Mouse (Mus musculus) cerebellum, postnatal 10 days (tissue): ENCODE measurements around the gene Acly.
A peak's percentile ranks its signal among the peaks of the same experiment; 100 is the strongest.

Experiments
- DNase-seq, 2 experiments: peaks; one replicate each; pipeline ENCODE4 v3.0.0; 2021; ENCODE audit warnings: mixed read lengths in 2 of 2

Gene Acly

DNA sequence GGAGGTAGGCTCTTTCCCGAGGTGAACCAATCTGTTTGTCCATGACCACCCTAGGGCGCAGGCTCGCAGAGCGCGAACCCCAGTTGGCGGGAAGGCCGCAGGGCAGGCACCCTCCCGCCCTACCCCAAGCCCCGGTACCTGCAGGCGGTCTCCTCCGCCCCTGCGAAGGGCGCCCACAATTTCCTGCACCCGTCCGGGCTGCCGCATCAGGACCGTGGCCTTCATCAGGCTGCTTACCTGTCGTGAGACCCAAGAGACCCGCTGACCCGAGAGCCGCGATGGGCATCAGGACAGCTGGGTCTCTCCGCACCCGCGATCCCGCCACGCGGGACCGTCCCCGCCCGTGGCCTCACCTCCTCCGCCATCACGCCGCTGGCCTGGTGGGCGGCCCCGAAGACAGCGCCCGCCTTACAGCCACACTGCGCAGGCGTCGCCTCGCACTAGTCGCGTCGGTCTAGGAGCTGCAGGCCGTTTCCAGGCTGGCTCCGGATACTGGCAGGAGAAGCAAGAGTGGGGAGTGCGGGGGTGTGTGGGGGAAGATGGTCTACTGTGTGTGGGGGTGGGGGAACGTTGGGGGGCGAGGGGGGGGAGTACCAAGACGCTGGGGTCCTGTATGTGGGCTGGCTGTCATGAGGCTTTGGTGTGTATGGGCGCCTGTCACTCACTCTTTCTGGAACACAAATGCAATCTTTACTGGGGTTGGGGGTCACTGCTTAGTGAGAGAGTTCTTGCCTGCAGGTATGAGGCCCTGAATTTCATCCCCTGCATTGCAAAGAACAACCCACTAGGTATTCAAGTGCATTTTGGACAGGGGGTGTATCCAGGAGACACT, 86.9 kb downstream of the Acly start:
- DNase-seq, result peak; percentile 90 to 93

DNA sequence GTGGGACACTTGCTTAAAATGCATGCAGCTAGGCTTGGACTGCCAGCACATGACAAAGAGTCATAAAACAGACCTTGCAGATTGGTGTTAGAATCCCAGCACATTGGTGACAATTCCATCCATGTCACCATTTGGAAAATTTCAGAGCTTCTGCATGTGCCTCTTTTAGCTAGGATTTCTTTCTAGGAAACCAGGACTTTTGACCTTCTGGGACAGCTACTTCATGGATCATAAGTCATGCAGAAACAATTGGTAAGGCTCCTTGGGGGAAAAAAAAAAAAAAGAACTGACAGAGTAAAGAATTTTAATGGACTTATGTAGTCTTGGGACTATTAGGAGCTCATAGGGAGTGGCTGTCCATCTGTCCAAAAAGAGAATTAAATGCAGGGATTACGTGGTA, 89.9 kb downstream of the Acly start:
- no peak for DNase-seq

DNA sequence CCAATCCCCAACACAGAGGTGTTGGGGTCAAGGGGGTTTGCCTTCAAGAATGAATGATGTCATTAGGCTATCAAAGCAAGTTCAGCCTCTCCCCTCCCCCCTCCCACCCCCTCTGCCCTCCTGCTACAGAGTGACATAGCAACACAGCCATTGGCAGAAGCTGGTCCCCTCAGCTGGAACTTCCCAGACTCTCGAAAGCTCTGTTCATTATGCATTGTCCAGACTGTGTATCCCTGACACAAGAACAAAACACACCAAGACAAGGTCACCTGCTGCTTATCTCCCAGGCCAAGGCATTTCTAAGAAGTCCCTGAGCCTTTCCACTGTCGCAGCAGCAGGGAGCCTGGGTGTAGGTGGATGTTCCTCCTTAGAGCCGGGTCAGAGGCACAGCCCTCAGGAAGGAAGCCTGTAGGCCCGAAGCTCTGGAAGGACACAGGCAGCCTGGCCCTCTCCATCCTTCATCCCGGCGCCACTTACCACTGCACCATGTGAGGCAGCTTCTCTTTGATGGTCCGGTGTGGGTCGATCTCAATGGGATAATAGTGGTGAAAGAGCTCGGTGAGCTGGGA, 92.0 kb downstream of the Acly start:
- DNase-seq, result no peak

DNA sequence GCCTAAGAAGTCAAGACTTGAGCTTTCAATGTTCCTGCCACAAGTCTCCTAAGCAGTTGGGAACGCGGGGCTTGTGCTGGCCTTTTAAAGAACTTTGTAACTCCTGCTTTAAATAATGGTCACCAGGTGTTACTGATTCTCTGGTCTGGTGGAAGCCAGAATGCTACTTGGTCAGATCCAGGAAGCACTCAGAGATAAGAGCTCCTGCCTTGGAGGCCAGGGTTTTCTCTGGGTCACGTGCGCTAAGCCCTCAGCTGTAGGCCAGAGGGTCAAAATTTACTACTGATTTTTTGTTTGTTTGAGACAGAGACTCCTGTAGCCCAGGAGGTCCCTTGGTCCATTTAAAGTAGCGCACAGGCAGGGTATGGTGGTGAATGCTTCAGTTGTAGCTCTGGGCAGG, 95.8 kb downstream of the Acly start:
- DNase-seq, result no peak

DNA sequence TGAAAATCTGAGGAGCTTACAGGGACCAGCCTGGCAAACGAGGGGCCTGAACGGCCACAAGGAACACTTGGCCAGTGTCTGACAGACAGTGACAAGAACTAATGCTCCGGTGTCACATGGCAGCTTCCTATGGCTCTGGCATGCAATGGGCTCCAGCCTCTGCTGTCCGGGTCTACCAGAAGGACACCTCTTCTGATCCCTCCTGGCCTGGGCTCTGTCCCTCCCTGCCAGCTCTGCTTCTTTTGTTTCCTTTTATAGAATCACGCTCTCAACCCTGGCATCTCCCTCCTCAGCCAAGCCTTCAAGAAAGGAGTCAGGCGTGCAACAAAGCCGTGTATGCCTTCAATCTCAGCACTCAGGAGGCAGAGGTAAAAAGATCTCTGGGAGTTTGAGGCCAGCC, 97.7 kb downstream of the Acly start:
- peak; percentile 43 to 51 for DNase-seq

DNA sequence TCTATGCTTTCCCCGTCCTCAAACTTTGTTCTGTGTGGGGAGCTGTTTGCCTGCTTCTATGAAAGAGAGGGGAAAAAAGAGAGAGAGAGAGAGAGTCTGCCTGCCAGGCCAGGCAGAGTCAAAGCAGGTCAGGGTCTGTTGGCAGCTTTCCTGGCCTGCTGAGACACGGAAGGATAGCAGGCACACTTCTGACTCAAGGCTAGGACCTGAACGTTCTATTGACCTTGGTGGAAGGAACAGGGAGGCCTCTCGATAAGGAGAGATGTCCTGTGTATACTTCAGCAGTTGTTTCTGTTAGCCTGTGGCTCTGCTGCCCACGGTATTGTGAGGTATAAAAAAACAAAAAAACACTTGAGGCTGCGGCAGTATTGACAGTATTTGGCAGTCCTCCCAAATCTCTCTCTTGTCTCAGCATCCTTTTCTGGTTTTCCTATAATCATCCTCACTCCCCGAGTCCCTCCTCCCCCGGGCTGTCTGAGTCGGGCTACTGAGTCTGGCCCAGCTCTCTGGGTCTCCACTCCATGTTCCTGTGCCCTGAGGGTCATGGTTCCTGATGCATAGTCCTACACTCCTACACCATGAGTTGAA, 99.1 kb downstream of the Acly start:
- peak; percentile 78 to 82 for DNase-seq

DNA sequence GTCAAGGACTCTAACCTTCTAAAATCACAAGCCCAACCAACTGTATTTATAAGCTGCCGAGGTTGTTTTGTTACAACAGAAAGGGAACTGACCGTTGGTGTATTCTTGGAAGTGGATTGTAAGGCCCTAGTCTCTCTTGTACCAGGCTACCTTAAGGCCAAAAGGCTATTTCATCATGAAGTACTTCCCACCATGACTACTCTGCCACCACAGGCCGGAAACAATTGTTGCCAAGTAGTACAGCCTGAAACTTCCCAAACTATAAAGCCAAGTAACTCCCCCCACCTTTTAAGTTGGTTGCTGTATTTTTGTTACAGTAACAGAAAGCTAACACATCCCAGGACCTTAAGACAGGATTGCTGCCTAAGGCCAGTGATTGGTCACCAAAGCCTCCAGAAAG, 101.0 kb downstream of the Acly start:
- DNase-seq, result no peak
